Mouse (Mus musculus) fat pad, adult 2 months (tissue): ENCODE measurements at regions not wholly inside any gene's neighbourhood (a gene's known extent, or its start where the extent isn't known, plus 50 kb on each side); places are given as distances from the start of the nearest gene placed in this dataset.
A peak's percentile ranks its signal among the peaks of the same experiment; 100 is the strongest.

Experiments used
- DNase-seq: peaks from one replicate; pipeline ENCODE4 v3.0.0-alpha.2; 2011; ENCODE audit warnings: low read depth, low spot score; ENCODE audit errors: extremely low read depth

DNA sequence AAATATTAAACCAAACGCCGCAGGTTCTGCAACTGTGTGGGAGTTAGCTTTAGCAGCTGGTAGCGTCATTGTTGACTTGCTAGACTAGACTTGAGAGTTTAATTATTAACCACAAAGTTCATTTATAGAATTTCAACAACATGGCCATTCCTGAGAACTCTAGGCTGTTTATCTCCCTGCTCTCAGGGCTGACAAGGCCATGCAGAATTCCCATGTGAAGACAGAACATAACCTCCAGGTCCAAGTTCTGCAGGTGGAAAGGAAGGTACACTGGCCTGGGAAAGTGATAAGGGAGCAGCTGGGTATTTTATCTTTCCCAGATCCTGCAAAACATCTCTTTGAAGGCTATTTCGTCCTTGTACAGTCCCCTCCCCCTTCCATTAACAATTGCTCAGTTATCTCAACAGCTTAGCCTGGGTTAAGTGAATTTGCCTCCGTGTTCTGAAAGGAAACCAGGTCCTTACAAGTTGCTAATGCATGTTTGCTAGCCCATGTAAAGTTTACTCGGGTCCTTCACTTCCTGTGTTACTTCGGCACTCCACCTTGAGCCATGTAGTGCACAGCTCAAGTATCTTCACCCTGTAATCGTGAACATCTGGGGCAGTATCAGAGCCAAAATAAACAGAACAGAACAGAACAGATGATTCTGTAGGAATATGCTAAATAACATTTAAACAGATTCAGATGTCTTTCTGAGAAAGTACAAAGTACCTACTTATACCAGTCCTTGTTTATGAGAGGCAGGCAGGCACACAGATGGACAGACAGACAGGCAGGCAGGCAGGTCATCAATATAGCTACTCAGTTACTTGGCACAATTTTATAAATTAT lies 537.0 kb upstream of the N6amt1 start:
- DNase-seq, result no peak

GRCm38 (mm10) chr16:86816006-86816405 lies 538.0 kb upstream of the N6amt1 start:
- DNase-seq, result no peak

GRCm38 (mm10) chr16:86812692-86813091 lies 541.3 kb upstream of the N6amt1 start:
- DNase-seq, result no peak

GRCm38 (mm10) chr16:86808644-86809324 lies 545.2 kb upstream of the N6amt1 start:
- no peak for DNase-seq

DNA sequence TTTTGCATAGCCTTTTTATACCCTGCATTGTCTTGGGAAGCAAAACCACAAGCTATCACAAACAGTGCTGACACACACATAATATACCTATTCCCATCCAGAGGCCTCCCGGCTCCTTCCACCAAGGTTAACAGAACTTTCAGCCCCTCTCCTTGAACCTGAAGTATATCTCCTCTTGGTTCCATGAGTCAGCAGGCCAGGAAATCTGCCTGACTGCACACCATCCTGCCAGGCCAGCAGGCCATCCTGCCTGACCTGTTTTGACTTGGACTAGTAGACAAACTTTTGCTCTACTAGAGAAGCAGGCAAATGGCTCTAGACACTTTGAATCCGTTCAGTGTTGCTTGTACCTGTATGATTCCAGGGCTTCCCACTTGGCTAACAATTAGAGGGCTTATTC lies 547.6 kb upstream of the N6amt1 start:
- DNase-seq, result no peak

DNA sequence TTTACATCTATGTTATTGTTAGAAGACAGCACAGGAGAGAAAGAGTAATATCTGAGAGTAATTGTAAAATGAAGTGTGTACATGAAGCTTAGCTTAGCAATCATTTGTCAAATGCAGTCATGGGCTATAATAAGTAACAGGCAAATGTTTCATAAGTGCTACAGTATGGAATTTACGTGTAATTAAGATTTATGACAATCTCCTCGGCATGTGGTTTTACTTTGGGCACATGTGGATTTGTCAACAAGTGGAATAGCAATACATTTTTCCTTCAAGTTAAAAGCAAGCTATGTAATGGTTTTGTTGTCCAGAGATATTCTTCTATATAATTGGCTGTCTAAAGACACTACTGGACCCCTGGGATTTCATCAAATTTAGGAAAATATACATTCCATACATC lies 577.9 kb upstream of the N6amt1 start:
- DNase-seq, result no peak

- no peak for DNase-seq
Measured at GRCm38 (mm10) chr16:86772586-86772985, 581.4 kb upstream of the N6amt1 start.

DNA sequence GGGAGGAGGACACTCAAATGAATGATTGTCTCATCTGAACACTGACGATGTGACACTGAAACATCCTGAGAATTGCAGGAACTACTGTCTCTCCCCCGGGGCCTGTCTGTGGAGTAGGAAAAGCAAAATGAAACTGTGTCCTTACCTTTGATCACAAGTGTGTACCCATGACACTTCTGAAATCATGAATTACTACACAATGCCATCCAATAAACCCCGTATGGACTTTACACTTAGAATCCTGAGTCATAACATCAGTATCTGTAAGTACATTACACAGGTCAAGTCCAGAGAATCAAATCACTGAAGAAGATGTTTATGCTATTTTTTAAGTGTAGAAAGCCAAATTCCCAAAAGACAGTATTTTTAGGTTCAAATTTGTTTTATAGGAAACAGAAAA lies 585.1 kb upstream of the N6amt1 start:
- DNase-seq, result no peak

DNA sequence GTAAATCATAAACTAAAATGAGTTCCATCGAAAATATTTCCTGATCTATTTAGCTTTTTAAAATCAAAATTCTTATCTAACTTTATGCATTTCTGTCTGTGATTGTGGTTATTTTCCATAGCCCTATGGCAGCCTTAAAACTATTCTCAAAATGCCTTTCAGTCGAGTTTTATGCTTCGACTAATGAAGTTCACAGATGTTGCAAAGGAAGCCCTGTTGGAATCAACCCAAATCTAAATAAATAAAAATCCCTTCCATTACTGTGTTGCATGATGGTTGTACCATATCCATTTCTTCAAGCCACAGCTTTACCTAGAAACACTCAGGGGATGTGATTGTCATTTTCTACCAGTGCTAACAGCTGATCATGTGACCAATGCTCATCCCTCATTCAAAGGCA lies 585.6 kb upstream of the N6amt1 start:
- DNase-seq, result no peak

GRCm38 (mm10) chr16:86765974-86766373 lies 588.0 kb upstream of the N6amt1 start:
- DNase-seq, result no peak

DNA sequence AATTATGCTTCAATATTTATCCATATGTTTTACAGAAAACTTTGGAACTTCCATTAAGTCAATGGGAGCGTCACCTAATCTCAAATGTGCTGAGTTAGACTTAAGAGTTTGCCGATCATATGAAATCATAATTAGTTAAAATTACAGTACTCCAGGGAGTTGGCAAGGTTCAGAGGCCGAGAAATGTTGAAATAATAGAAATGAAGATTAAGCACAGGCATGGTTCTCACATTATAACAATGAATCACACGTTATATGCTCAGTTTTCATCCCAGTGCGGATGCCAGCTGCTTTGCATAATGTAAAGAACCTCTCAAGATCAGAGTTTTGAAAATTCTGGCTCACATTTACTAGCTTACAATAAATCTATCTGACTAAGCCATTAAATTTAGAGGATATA lies 612.7 kb upstream of the N6amt1 start:
- DNase-seq, result no peak

DNA sequence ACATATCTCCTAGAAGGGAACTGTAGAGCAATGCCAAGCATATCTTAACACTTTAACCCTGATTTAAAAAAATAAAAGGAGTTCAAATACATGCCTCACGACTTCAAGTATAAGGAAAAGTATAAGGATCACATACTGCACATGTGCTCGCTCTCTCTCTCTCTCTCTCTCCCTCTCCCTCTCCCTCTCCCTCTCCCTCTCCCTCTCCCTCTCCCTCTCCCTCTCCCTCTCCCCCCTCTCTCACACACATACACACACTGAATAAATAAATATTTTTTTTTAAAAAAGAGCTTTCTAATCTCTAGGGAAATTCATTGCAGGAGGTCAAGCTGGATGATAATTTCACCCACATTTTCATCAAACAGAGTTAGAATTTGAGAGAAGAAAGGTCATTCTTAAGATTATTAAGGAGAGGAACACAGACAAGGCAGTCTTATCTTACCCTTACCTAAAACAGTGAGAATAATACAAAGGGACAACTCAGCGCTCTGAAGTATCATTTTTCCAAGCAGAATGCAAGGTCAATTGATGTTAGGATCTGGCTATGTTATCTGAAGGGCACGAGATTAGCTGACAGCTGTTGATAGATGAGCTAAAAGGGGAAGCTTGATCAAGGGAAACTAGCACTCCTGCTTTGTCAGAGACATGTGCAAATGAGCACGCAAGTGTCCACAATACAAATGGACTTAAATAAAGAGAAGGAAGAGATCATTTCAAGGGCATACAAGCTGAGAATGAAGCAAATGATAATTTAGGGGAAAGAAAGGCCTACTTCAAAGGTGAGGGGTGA lies 634.8 kb upstream of the N6amt1 start:
- no peak for DNase-seq

DNA sequence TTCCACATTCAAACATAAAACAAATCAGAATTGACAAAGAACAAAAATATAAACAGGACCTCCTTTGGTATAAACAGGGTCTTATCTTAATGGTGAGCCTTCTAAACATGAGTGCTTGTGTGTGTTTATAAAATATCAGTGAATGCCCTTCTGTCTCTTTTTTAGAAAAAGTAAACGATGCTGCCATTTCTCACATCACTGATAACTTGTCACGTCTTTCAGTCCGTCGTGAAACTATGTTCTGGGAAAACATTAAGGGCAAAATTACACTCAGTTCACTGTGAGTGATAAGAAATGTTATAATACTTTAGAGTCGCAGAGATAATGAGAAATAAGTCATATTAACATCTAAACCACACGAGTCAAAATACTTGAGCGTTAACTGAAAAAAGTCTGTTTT lies 635.6 kb upstream of the N6amt1 start:
- no peak for DNase-seq

- no peak for DNase-seq
Measured at GRCm38 (mm10) chr16:86701700-86702099, 652.3 kb upstream of the N6amt1 start.

- DNase-seq, result peak; percentile 5
Measured at GRCm38 (mm10) chr16:86694497-86694896, 659.5 kb upstream of the N6amt1 start.

DNA sequence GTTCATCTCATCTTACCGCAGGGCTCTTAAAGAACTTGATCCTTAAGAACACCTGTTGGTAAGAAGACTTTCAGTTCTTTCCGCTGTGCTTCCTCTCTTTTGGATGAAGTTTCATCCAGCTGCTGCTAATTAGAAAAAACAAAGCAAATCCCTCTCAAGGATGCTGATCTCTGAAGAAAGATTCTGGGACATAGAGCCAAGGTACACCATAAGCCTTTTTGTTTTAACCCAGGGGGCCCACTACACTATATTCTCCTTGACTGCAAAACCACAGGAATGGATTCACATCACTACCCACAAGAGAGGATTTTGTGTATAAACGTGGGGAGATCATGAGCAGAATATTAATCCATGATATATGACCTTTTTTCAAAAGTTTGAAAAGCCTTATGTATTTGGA lies 694.8 kb upstream of the N6amt1 start:
- no peak for DNase-seq

DNA sequence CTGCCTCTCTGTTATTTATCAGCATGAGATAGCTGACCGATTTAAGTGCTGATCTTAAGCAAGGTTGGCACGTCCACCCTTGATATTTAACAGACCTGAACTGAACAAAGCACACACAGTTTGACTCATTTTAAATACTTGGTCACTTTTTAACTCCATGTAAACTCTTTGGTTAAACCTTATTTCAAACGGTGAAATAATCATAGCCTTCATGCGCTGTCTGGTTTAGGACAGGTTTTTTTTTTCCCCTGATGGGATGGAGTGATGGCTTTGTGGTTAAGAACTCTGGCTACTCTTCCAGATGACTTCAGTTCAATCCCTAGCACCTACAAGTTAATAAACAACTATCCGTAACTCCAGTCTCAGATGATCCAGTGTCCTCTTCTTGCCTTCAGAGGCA lies 706.7 kb upstream of the N6amt1 start:
- DNase-seq, result no peak

- no peak for DNase-seq
Measured at GRCm38 (mm10) chr16:86646753-86647152, 707.2 kb upstream of the N6amt1 start.

GRCm38 (mm10) chr16:86645436-86645835 lies 708.5 kb upstream of the N6amt1 start:
- DNase-seq, result no peak

- DNase-seq, result peak; percentile 1
Measured at GRCm38 (mm10) chr16:86644912-86645312, 709.1 kb upstream of the N6amt1 start.

DNA sequence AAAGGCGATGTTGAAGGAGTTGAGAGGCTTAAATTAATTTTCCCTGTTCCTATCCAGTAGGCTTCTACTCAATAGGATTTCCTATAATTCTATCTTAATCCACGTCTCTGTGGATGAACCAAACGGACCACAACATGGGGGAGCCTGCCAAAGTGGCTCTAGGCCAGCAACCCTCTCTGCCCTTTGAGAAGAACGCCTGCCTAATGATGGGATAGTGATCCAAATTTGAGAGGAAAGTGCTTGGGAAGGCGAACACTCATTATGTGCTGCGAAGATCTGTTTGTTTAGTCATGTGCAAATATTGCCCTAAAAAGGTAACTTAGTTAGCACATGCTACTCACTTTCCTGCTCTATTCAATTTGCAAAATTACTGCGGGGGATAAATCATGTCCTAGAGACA lies 702.5 kb upstream of the Adamts5 start:
- no peak for DNase-seq

DNA sequence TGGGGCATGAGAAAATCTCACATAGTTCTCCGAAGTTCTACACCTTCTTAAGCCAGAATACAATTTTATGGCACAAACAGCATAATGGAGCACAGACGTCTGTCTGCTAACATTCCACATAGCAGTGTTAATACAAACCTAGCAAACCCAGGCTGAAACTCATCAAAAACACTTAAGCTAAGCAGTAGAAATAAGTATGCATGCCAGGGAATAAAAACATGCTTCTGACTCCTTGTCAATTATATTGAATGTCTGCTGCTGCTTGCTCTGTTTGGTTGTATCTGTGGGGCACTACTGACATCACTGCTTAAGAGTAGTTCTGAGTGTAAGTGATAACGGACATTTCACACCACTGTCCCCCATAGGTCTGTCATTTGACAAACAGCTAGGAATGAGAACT lies 693.4 kb upstream of the Adamts5 start:
- DNase-seq, result no peak
